Mouse (Mus musculus) right cerebral cortex, postnatal 10 days (tissue): ENCODE data around the gene Slc17a5.
A peak's percentile ranks its signal among the peaks of the same experiment; 100 is the strongest.
"Not testable (repeated sequence)": the region's sequence is repeated elsewhere in the genome, so short reads cannot be mapped to it uniquely, and the experiment has no call there.

Experiments used
- DNase-seq, 2 experiments: peaks; one replicate each; pipeline ENCODE4 v3.0.0; 2021; ENCODE audit warnings: low spot score in 2 of 2

Slc17a5 gene

GRCm38 (mm10) chr9:78520127-78520779 is 67.6 kb downstream of the Slc17a5 start:
- peak; percentile 51 to 63 for DNase-seq

- not testable (repeated sequence) for DNase-seq
These were observed 70.6 kb downstream of the Slc17a5 start for GRCm38 (mm10) chr9:78517237-78517636.

- no peak for DNase-seq
These were observed 71.7 kb downstream of the Slc17a5 start for GRCm38 (mm10) chr9:78516125-78516524.

- DNase-seq = no peak
These were observed 73.2 kb downstream of the Slc17a5 start for GRCm38 (mm10) chr9:78514681-78515080.

- DNase-seq = no peak
These were observed 73.9 kb downstream of the Slc17a5 start for GRCm38 (mm10) chr9:78513776-78514500.

- DNase-seq = no peak
These were observed 76.1 kb downstream of the Slc17a5 start for GRCm38 (mm10) chr9:78511705-78512104.

GRCm38 (mm10) chr9:78508106-78508786 is 79.6 kb downstream of the Slc17a5 start:
- DNase-seq = no peak

- no peak for DNase-seq
These were observed 81.1 kb downstream of the Slc17a5 start for GRCm38 (mm10) chr9:78506722-78507077.

GRCm38 (mm10) chr9:78506002-78506721 is 81.7 kb downstream of the Slc17a5 start:
- DNase-seq = no peak

- no peak for DNase-seq
These were observed 82.6 kb downstream of the Slc17a5 start for GRCm38 (mm10) chr9:78505223-78505622.

- DNase-seq = no peak
These were observed 83.2 kb downstream of the Slc17a5 start for GRCm38 (mm10) chr9:78504679-78505078.

GRCm38 (mm10) chr9:78504133-78504532 is 83.7 kb downstream of the Slc17a5 start:
- no peak for DNase-seq

- DNase-seq = no peak
These were observed 84.4 kb downstream of the Slc17a5 start for GRCm38 (mm10) chr9:78503223-78504079.

- DNase-seq = no peak
These were observed 86.6 kb downstream of the Slc17a5 start for GRCm38 (mm10) chr9:78501284-78501683.

- DNase-seq = no peak
These were observed 87.5 kb downstream of the Slc17a5 start for GRCm38 (mm10) chr9:78500386-78500785.

GRCm38 (mm10) chr9:78493171-78493570 is 94.7 kb downstream of the Slc17a5 start:
- no peak for DNase-seq

- no peak for DNase-seq
These were observed 95.6 kb downstream of the Slc17a5 start for GRCm38 (mm10) chr9:78492254-78492653.

GRCm38 (mm10) chr9:78491169-78491568 is 96.7 kb downstream of the Slc17a5 start:
- DNase-seq = no peak

GRCm38 (mm10) chr9:78488890-78489420 is 98.9 kb downstream of the Slc17a5 start, which contains the start of gene Eef1a1:
TSS of gene Eef1a1 (minus strand) at chr9:78489151.
- peak; percentile 43 to 64 for DNase-seq

- DNase-seq = not testable (repeated sequence)
These were observed 99.8 kb downstream of the Slc17a5 start for GRCm38 (mm10) chr9:78488021-78488420.
